Mouse (Mus musculus) hindbrain, embryonic 11.5 days (tissue): ENCODE results near the gene Nup155. TPM values are rescaled to one million over a fixed set of nuclear protein-coding genes. Genes with fewer than 3 reads are reported as not detected.
"Not testable (repeated sequence)": the region's sequence is repeated elsewhere in the genome, so short reads cannot be mapped to it uniquely, and the experiment has no call there.

Experiments used
- ATAC-seq: fragments of 200-750 bp; cut with Nextera tagmentation; 2 replicates; pipeline ENCODE4 v1.8.0; 2017; ENCODE audit warnings: mild to moderate bottlenecking, moderate TSS enrichment, moderate library complexity; ENCODE audit not compliant: low FRiP score
- DNase-seq: peaks from one replicate; pipeline ENCODE4 v3.0.0-alpha.2; 2015; ENCODE audit warnings: low spot score
- H3K27ac ChIP-seq: fragments of 300-500 bp; sonication (generic); 2 replicates; pipeline ENCODE4 v1.5.1; 2014; ENCODE audit warnings: mild to moderate bottlenecking, low read depth, low read length
- H3K27me3 ChIP-seq: fragments of 300-500 bp; sonication (generic); 2 replicates; pipeline ENCODE4 v1.6.1; 2014; ENCODE audit warnings: mild to moderate bottlenecking, low read length, moderate library complexity, mixed read lengths; ENCODE audit not compliant: control insufficient read depth, insufficient read depth
- H3K36me3 ChIP-seq: fragments of 300-500 bp; sonication (generic); 2 replicates; pipeline ENCODE4 v1.6.1; 2014; ENCODE audit warnings: mild to moderate bottlenecking, low read length, moderate library complexity, mixed read lengths; ENCODE audit not compliant: control insufficient read depth, insufficient read depth
- H3K4me1 ChIP-seq: fragments of 300-500 bp; sonication (generic); replicated peaks from 2 replicates; pipeline ENCODE4 v1.6.1; 2014; ENCODE audit warnings: low read length, mixed read lengths; ENCODE audit not compliant: control insufficient read depth, insufficient read depth
- H3K4me2 ChIP-seq: fragments of 300-500 bp; sonication (generic); replicated peaks from 2 replicates; pipeline ENCODE4 v1.6.1; 2014; ENCODE audit warnings: mild to moderate bottlenecking, low read depth, low read length
- H3K4me3 ChIP-seq: fragments of 300-500 bp; sonication (generic); 2 replicates; pipeline ENCODE4 v1.5.1; 2014; ENCODE audit warnings: low read depth, low read length
- H3K9ac ChIP-seq: fragments of 300-500 bp; sonication (generic); 2 replicates; pipeline ENCODE4 v1.6.1; 2014; ENCODE audit warnings: low read depth, low read length
- H3K9me3 ChIP-seq: fragments of 300-500 bp; sonication (generic); 2 replicates; pipeline ENCODE4 v1.6.1; 2016; ENCODE audit warnings: low read length; ENCODE audit not compliant: control insufficient read depth
- WGBS: fragments of 180-500 bp; shearing (Covaris S2); extraction: QIAGEN DNeasy Blood & Tissue Kit; methylation state at CpG from one replicate; pipeline ENCODE4 v1.1.7; 2014; 5-methylcytosine and 5-hydroxymethylcytosine counted together
- polyA plus RNA-seq: library from polyadenylated mRNA; unstranded; fragments of >200 nt; fragmentation: Nextera tagmentation; extraction: Ambion mirVana; gene quantifications from 2 replicates; pipeline ENCODE4 v1.2.1, GENCODE M21; 2014

Nup155 gene
- 24.0 and 25.6 TPM in 2 replicates for polyA plus RNA-seq

GRCm38 (mm10) chr15:8108966-8109743, at the start of gene Nup155:
TSS of gene Nup155 (plus strand) at chr15:8109273.
- Histone ChIP-seq H3K27me3 (no peaks in the 10 kb centered on the region), H3K27ac (peak within 1 kb of the TSS; percentile 58; the same call in 1 of the 2 replicates)
- WGBS = under 1% methylated on average over 51 of the region's 54 CpGs

GRCm38 (mm10) chr15:8065221-8065620, 43.9 kb upstream of the Nup155 start:
- H3K4me3 ChIP-seq = no peak overlapping the region
- WGBS = 85% methylated on average over 6 of the region's 6 CpGs
- H3K4me2 ChIP-seq = no peak overlapping the region
- no peaks in the 10 kb centered on the region for H3K36me3 ChIP-seq
- no peaks in the 10 kb centered on the region for H3K27me3 ChIP-seq
- ATAC-seq (no peak), DNase-seq (no peak)
- H3K27ac ChIP-seq = no peak overlapping the region
- H3K9ac ChIP-seq = no peak overlapping the region
- no peaks in the 10 kb centered on the region for H3K4me1 ChIP-seq
- no peaks in the 10 kb centered on the region for H3K9me3 ChIP-seq

More at GRCm38 (mm10) chr15:8108966-8109743, at the start of gene Nup155:
- Histone ChIP-seq H3K4me3 (peak within 1 kb of the TSS; percentile 82), H3K4me2 (peak within 1 kb of the TSS; percentile 75), H3K4me1 (no peaks in the 10 kb centered on the region), H3K36me3 (peaks cover 10% of the 10 kb centered on the region; the same call in 1 of the 2 replicates), H3K9ac (peak within 1 kb of the TSS; percentile 86), H3K9me3 (no peaks in the 10 kb centered on the region)
- DNase-seq = peak; percentile 95
- ATAC-seq = peak; percentile 98

- 98% methylated on average over 3 of the region's 3 CpGs for WGBS
- H3K27ac ChIP-seq, H3K9me3 ChIP-seq, ATAC-seq, DNase-seq, H3K4me1 ChIP-seq, H3K36me3 ChIP-seq, H3K9ac ChIP-seq, H3K27me3 ChIP-seq, H3K4me3 ChIP-seq, H3K4me2 ChIP-seq: not testable (repeated sequence)
Observed at GRCm38 (mm10) chr15:8073159-8073558, 35.9 kb upstream of the Nup155 start.

DNA sequence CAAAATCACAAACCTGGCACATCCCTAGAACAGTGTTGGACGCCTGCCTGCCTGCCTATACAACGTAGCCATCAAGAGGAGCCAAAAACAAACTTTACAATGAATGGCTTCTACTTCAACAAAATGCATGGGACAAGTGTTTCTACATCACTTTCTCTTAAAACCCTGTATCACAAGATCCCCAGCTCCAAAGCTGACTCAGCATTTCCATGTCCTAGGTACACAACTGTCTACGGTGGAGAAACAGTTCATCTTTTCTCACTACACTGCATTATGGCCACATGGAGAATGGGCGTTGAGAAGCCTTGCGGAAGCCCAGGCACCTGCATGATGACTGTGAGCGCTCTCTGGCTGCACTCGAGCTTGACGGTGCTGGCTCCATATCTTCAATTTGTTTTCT, 26.9 kb upstream of the Nup155 start:
- H3K27ac ChIP-seq = no peak overlapping the region
- no peak overlapping the region for H3K9ac ChIP-seq
- H3K36me3 ChIP-seq = no peaks in the 10 kb centered on the region
- 94% methylated on average over 8 of the region's 8 CpGs for WGBS
- DNase-seq (no peak), ATAC-seq (no peak)
- no peaks in the 10 kb centered on the region for H3K27me3 ChIP-seq
- H3K9me3 ChIP-seq = no peaks in the 10 kb centered on the region
- no peak overlapping the region for H3K4me3 ChIP-seq
- no peaks in the 10 kb centered on the region for H3K4me1 ChIP-seq
- no peak overlapping the region for H3K4me2 ChIP-seq

DNA sequence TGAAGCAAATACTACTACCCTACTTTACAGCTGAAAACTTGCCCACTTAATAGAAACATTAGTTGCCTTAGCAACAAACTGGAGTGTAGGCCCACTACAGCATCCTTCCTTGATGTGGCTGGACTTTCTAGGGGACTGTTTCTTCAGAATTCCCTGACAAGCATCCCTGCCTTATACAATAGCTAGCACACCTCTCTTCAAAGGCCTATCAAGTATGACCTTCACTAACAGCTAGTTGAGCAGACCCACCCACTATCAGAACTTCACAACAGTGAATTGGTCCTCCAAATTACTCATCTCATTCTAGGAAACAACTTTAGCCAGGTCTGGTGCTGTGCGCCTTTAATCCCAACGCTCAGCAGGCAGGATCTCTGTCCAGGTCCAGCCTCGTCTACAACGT, 21.8 kb upstream of the Nup155 start:
- ATAC-seq (no peak), DNase-seq (no peak)
- no peak overlapping the region for H3K4me2 ChIP-seq
- H3K9me3 ChIP-seq = no peaks in the 10 kb centered on the region
- H3K27ac ChIP-seq = no peak overlapping the region
- H3K4me3 ChIP-seq = no peak overlapping the region
- no peaks in the 10 kb centered on the region for H3K36me3 ChIP-seq
- H3K9ac ChIP-seq = no peak overlapping the region
- no peaks in the 10 kb centered on the region for H3K4me1 ChIP-seq
- WGBS = 91% methylated on average over 4 of the region's 4 CpGs
- no peaks in the 10 kb centered on the region for H3K27me3 ChIP-seq

GRCm38 (mm10) chr15:8088715-8089114, 20.4 kb upstream of the Nup155 start:
- ATAC-seq (no peak), DNase-seq (no peak)
- Histone ChIP-seq H3K36me3 (no peaks in the 10 kb centered on the region), H3K4me2 (no peak overlapping the region), H3K9ac (no peak overlapping the region), H3K27ac (no peak overlapping the region), H3K4me1 (no peaks in the 10 kb centered on the region), H3K4me3 (no peak overlapping the region), H3K9me3 (no peaks in the 10 kb centered on the region), H3K27me3 (no peaks in the 10 kb centered on the region)
- 88% methylated on average over 3 of the region's 3 CpGs for WGBS

GRCm38 (mm10) chr15:8090685-8091084, 18.4 kb upstream of the Nup155 start:
- H3K9me3 ChIP-seq = no peaks in the 10 kb centered on the region
- no peaks in the 10 kb centered on the region for H3K27me3 ChIP-seq
- H3K27ac ChIP-seq = no peak overlapping the region
- H3K9ac ChIP-seq = no peak overlapping the region
- no peak overlapping the region for H3K4me3 ChIP-seq
- ATAC-seq = no peak
- H3K36me3 ChIP-seq = no peaks in the 10 kb centered on the region
- H3K4me2 ChIP-seq = no peak overlapping the region
- DNase-seq = no peak
- no peaks in the 10 kb centered on the region for H3K4me1 ChIP-seq
- WGBS = 95% methylated on average over 2 of the region's 2 CpGs

DNA sequence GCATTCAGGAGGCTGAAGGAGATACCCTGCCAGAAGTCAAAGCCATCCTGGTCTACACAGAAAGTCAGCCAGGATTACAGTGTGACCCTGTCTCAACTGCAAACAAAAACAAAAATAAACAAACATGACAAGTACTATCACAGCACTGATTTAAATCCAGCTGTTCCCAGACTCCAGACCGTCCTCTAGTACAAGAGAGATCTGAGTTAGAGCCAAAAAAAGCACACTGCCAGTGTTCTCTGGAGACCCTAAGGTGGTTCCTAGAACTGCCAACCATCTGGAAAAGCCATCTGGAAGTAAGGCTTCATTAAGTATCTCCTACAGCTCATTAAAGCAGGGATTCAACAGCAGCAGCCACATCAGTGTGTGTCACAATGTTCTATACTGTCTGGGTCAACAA, 16.4 kb upstream of the Nup155 start:
- not testable (repeated sequence) for H3K36me3 ChIP-seq, H3K4me1 ChIP-seq, H3K4me3 ChIP-seq, DNase-seq, H3K4me2 ChIP-seq, ATAC-seq, H3K9me3 ChIP-seq, H3K27me3 ChIP-seq, H3K9ac ChIP-seq, H3K27ac ChIP-seq
- 79% methylated on average over 1 of the region's 1 CpGs for WGBS

- no peak overlapping the region for H3K4me2 ChIP-seq
- no peak overlapping the region for H3K9ac ChIP-seq
- H3K27me3 ChIP-seq = no peaks in the 10 kb centered on the region
- H3K36me3 ChIP-seq = no peaks in the 10 kb centered on the region
- no peak overlapping the region for H3K27ac ChIP-seq
- H3K9me3 ChIP-seq = no peaks in the 10 kb centered on the region
- 22% methylated on average over 7 of the region's 7 CpGs for WGBS
- H3K4me1 ChIP-seq = no peaks in the 10 kb centered on the region
- peak overlapping the region; percentile 84; the same call in 1 of the 2 replicates for H3K4me3 ChIP-seq
- no peak for ATAC-seq
- DNase-seq = peak; percentile 70
Observed at GRCm38 (mm10) chr15:8097853-8098252, 11.2 kb upstream of the Nup155 start.
